Mouse (Mus musculus): ENCODE results near the gene Mroh8. TPM values are rescaled to one million over a fixed set of nuclear protein-coding genes. Genes with fewer than 3 reads are reported as not detected.
A peak's percentile ranks its signal among the peaks of the same experiment; 100 is the strongest.

The Mroh8 gene
- 1 to 10 TPM; 1.1 to 1.4 TPM for total RNA-seq (2021)
- long read RNA-seq, result 0 reads

DNA sequence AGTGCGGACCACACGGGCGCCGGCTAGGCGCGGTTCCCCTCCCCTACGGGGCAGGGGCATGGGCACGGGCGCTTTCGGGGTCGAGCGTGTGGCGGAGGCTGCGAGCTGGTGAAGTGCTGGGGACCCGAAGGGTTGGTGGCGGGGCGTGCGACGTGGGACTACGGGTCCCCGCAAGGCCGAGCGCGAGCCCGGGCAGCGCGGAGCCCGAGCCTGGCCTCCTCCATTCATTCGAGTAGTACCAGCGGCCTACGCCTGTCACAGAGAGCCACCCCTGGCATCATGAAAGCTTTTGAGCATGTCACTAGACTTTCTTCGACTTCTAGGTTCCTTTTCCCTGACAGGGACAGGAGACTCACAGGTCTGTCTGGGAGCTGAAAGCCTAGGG is at the start of gene Mroh8:
TSS of gene Mroh8 (minus strand) at position 134 of the 385 bp plus-strand sequence.
- peak in 1 of 2 experiments; percentile 77 for DNase-seq (ENCODE audit: low spot score in 2 of 2)

- no peak for DNase-seq (ENCODE audit: low spot score in 2 of 2)
These were observed 49.2 kb upstream of the Mroh8 start for GRCm38 (mm10) chr2:157328570-157328969.

GRCm38 (mm10) chr2:157328106-157328505 is 48.8 kb upstream of the Mroh8 start:
- no peak for DNase-seq (ENCODE audit: low spot score in 2 of 2)

DNA sequence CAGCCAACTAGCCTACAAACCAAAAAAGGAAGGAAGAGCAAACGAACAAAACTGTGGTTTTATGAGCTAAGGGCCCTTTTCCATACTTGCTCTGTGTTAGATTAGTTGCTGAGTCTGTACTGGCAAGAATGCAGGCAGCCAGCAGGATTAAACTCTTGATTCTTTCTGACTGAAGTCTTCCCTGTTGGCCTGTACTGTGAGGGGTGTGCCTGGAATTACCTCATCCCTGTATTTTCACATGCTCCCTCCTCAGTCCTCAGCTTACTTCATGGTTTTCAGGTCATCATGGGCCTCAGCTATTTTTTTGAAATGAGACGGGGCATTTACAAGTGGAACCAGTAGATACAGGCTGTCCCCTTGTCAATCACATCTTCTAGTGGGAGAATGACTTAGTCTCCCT is 45.9 kb upstream of the Mroh8 start:
- no peak for DNase-seq (ENCODE audit: low spot score in 2 of 2)

DNA sequence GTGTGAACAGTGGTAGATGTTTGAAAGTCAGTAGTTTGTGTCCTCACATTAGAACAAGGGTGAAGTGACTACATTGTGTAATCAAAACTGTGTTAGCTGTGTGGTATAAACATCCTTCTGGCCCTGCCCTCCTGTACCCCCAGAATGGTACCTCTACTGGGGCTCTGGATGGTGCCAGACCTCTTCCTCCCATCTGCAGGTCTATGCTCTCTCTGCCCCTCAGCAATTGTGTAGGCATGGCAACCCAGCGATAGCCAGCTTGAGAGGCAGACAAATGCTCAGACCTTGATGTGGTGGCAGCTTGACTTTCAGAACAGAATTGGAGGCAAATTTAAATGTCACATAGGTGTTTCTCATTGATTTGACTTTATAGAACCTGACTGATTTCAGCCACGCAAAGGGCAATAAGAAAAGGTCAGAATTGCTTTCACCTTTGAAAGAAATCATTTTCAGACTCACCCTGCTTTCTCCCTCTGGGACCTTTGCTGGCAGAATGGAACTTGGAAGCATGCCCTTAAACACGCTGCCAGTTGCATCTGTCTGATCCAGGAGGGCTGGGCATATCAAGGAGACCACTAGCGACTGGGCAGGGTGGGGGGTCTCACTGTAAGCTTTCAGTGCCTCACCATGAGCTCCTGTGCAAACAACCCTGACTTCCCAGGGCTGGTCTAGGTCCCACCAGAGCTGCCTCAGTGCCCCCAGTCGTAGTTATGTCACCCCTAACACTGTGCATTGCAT is 42.8 kb upstream of the Mroh8 start:
- DNase-seq (ENCODE audit: low spot score in 2 of 2), result no peak

DNA sequence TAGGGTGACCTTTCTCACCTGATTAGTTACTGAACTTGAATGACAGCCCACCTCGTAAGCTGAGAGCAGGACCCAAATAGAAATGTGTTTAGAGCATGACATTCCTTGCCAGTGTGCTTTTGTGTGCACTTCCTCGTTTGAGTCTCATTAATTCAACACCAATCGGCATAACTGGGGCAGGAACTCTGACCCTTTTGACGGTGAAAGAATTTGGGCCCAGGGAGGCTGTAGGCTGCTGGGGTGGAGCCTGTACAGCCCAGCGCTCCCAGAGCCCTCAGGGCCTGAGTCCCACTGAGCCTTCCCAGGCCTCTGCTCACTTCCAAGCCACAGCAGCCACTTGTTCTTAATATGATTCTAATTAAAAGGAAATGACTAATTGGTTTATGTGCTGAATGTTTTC is 41.5 kb upstream of the Mroh8 start:
- DNase-seq (ENCODE audit: low spot score in 2 of 2), result no peak

- DNase-seq (ENCODE audit: low spot score in 2 of 2), result no peak
These were observed 40.8 kb upstream of the Mroh8 start for GRCm38 (mm10) chr2:157320135-157320534.

DNA sequence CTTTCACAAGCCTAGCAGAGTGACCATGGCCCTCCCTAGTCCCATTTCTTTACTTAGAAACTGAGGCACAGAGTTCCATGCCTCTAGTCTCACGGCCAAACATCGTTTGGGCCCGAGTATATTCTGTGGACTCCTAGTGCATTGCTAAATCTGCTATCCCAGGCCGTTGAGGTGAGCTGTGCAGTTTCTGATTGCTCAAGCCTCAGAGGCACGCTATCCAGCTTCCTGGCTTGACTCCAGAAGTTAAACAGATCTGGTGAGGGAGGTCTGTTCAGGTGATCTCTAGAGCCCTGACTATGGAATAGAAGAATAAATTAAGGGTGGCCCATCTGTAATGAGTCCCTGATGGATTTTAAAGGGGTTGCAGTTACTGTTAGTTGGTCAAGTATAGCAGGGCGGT is 37.9 kb upstream of the Mroh8 start:
- no peak for DNase-seq (ENCODE audit: low spot score in 2 of 2)

GRCm38 (mm10) chr2:157316358-157316933 is 37.1 kb upstream of the Mroh8 start:
- no peak for DNase-seq (ENCODE audit: low spot score in 2 of 2)

DNA sequence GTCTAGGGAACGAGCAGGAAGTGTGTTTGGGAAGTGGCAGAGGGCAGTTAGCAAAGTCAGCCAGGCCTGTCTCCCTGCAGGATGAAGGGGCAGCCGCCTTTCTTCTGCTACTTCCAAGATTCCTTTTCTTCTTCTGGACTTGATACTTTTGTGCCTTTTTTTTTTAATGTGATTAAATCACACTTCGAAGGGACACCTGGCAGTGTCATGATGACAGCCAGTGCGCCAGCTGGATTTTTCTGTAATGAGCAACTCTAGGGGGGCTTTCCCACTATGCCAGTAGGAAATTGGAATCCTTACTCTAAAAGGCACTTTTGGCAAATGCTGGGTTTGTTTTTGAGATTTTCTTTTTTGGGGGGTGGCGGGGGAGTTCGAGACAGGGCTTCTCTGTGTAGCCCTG is 36.1 kb upstream of the Mroh8 start:
- DNase-seq (ENCODE audit: low spot score in 2 of 2), result no peak

- peak in 1 of 2 experiments; percentile 14 for DNase-seq (ENCODE audit: low spot score in 2 of 2)
These were observed 35.0 kb upstream of the Mroh8 start for GRCm38 (mm10) chr2:157314310-157314709.

DNA sequence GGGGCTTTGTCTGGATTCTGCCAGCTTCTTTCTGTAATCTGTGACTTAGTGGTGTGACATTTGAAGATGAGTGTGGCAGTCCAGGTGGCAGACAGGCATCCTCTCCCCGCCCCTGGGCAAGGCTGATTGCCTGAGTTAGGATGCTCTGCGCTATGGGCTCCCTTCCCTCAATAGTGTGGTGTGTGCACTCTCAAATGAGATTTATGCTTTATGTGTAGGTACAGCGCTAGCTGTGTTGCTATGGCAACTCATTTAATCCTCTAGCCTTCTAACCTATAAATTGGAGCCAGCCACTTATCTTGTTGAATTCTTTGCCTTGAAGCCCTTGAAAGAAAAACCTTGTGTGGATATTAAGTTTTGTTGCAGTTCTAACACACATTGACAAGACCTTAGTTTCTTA is 34.4 kb upstream of the Mroh8 start:
- DNase-seq (ENCODE audit: low spot score in 2 of 2), result no peak

DNA sequence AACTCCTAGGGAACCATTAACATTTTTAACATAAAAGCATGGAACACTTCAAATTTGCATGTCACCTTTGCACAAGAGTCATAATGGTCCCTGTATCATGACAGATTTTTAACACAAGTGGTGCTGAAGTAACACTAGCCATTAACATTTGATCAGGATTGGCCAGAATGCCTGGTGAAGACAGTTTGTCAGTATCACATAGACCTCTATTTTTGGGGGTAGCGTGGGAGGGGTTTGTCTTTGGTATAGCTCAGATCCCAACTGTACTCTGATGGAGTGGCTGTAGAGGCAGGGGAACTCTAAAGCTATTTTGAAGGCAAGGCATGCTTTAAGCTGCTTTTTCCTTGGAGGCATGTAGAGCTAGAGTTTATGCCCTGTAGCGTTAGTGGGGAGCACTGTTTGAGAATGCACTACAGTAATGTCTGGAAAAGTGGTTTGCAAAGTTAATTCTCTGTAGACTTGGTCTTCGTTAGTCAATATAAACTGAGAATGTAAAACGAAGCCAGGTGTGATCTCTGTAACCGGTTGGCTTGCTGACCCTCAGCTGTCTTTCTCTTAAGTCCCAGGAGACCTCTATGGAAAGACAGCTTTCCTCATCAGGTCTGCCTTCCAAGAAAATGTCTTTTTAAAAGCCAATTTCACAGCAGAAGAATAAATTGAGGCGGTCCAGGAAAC is 31.8 kb upstream of the Mroh8 start:
- DNase-seq (ENCODE audit: low spot score in 2 of 2), result no peak

DNA sequence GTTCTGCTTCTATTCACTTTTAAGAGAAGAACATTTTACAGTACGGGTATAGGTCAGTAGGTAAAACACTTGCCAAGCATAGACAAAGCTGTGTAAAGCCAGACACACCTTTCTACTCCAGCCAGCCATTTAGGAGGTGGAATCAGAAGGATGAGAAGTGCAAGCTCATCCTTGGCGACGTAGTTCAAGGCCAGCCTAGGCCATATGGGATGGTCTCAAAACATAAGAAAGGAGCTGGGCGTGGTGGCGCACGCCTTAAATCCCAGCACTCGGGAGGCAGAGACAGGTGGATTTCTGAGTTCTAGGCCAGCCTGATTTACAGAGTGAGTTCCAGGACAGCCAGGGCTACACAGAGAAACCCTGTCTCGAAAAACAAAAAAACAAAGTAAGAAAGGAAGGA is 30.3 kb upstream of the Mroh8 start:
- DNase-seq (ENCODE audit: low spot score in 2 of 2), result no peak

- no peak for DNase-seq (ENCODE audit: low spot score in 2 of 2)
These were observed 29.0 kb upstream of the Mroh8 start for GRCm38 (mm10) chr2:157308273-157308917.

- DNase-seq (ENCODE audit: low spot score in 2 of 2), result peak in 1 of 2 experiments; percentile 32
These were observed 28.4 kb upstream of the Mroh8 start for GRCm38 (mm10) chr2:157307715-157308265.

DNA sequence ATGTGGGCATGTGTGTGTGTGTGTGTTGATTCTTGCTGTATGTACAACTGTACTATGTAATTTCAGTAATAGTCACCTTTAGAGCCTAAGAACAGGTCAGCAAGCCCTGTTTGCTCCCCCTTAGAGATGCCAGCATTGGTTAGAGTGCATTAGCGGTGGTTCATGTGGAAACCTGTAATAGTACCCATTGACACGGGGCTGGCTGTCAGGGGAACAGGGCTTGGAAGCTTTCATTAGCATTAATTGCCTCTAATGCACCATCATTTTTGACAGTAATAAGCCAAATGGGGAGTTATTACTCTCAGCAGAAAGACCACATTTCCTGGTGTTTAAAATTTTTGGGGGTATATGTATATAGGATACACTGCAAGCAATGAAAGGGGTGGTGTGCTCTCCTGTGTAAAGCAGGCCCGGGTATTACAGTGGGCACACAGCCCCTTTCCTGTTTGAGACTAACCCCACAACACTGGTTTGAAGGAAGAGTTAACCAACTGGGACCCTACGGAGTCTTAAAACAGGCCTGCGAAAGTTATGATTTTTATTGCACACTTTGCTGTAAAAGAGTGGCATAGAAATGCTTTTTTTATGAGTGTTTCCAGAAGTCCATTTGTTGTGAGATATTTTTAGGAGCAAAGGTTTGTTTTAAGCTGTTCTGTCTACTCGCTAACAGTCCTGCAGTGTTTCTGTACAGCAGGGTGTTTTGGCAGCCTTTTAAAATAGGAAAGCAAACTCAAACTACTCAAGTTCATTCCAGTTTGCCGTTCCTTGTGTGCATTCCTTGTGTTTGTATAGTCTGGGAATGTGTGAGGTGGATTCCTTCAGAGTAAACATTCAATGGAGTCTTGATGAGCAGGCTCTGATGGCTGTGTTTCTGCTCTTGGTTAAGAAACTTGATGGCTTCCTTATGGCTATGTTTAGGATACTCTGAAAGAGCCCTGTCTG is 27.0 kb upstream of the Mroh8 start:
- no peak for DNase-seq (ENCODE audit: low spot score in 2 of 2)

DNA sequence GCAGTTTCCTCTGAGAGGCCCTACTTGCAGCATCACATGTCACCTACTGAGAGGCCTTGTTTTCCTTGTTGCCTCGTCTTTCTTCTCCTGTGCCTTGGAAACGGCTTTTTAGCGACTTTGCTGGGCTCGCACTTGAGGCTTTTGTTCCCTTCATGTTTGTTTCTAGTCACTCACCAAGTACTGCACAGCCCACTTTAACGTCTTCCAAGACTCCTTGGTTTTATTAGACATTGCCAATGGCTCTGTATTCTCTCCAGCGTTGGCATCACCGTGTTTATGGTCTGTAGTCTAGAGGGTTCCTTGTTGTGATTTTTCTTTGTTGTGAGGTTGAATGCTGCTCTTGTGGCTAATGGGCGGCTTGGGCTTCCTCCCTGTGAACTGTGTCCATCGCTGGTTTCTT is 23.7 kb upstream of the Mroh8 start:
- DNase-seq (ENCODE audit: low spot score in 2 of 2), result peak in 1 of 2 experiments; percentile 44

GRCm38 (mm10) chr2:157300051-157300450 is 20.7 kb upstream of the Mroh8 start:
- DNase-seq (ENCODE audit: low spot score in 2 of 2), result no peak

DNA sequence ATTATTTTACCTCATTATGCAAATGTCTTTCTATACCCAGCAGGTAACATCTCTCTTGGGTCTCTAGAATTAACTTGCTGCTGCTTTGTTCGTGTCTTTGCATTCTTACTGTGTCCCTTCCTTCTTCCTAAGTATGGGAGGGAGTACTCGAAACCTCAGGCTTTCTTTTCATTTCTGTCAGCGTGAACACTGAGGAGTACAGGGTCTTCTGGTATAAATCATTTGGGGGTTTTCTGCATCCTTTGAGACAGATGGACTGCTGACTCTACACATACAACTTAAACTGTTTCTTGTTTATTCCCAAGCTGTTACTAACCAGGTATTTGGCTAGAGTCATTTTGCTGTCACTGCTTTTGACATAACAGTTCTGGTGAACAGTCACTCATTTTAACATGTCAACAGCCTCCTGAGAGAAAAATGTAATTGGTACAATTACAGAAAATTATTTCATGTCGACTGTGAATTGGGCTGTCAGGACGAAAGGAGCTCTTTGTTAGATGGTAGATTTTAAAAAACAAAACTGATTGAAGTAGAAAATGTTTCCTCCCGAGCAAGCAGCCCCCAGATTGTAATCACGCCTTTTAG is 16.8 kb upstream of the Mroh8 start:
- DNase-seq (ENCODE audit: low spot score in 2 of 2), result no peak

Measured in layer of hippocampus, adult 18-20 months (tissue).